Mouse (Mus musculus): ENCODE data around the gene Slfn4. TPM values are rescaled to one million over a fixed set of nuclear protein-coding genes. Genes with fewer than 3 reads are reported as not detected.
"Not testable (repeated sequence)": the region's sequence is repeated elsewhere in the genome, so short reads cannot be mapped to it uniquely, and the experiment has no call there.

The Slfn4 gene
- polyA plus RNA-seq, 1 experiment from 2014 or later: 0.88 TPM

- Histone ChIP-seq H3K4me3 (replicated peaks) (peak overlapping the region; percentile 70), H3K9ac (peak overlapping the region; percentile 69), H3K4me1 (replicated peaks) (peaks cover 30% of the 10 kb centered on the region), H3K36me3 (replicated peaks) (peaks cover 36% of the 10 kb centered on the region), H3K27ac (replicated peaks) (peak overlapping the region; percentile 82), H3K9me3 (replicated peaks) (no peaks in the 10 kb centered on the region), H3K4me2 (peak overlapping the region; percentile 78), H3K27me3 (no peaks in the 10 kb centered on the region)
- 19% methylated on average over 9 of the region's 9 CpGs for WGBS (ENCODE audit: insufficient replicate concordance)
- peak; percentile 89 for ATAC-seq (ENCODE audit: insufficient read depth)
Measured at GRCm38 (mm10) chr11:83224217-83224616, 49.2 kb downstream of the Slfn4 start.

- WGBS (ENCODE audit: insufficient replicate concordance): 17% methylated on average over 3 of the region's 3 CpGs
- ATAC-seq (ENCODE audit: insufficient read depth): peak; percentile 46
- Histone ChIP-seq H3K9ac (peak overlapping the region; percentile 69), H3K4me2 (peak overlapping the region; percentile 78), H3K36me3 (replicated peaks) (peaks cover 38% of the 10 kb centered on the region), H3K4me1 (replicated peaks) (peaks cover 34% of the 10 kb centered on the region), H3K27me3 (no peaks in the 10 kb centered on the region), H3K4me3 (replicated peaks) (peak overlapping the region; percentile 70), H3K9me3 (replicated peaks) (no peaks in the 10 kb centered on the region), H3K27ac (replicated peaks) (peak overlapping the region; percentile 82)
Measured at GRCm38 (mm10) chr11:83224750-83225149, 49.8 kb downstream of the Slfn4 start.

- peak overlapping the region; percentile 70 for H3K4me3 ChIP-seq (replicated peaks)
- H3K27ac ChIP-seq (replicated peaks): peak overlapping the region; percentile 82
- H3K36me3 ChIP-seq (replicated peaks): peaks cover 38% of the 10 kb centered on the region
- ATAC-seq (ENCODE audit: insufficient read depth): no peak
- 67% methylated on average over 9 of the region's 9 CpGs for WGBS (ENCODE audit: insufficient replicate concordance)
- H3K9ac ChIP-seq: peak overlapping the region; percentile 69
- no peaks in the 10 kb centered on the region for H3K9me3 ChIP-seq (replicated peaks)
- H3K4me2 ChIP-seq: peak overlapping the region; percentile 78
- no peaks in the 10 kb centered on the region for H3K27me3 ChIP-seq
- H3K4me1 ChIP-seq (replicated peaks): peaks cover 36% of the 10 kb centered on the region
Measured at GRCm38 (mm10) chr11:83225371-83225960, 50.5 kb downstream of the Slfn4 start.

GRCm38 (mm10) chr11:83227926-83228723 is 53.1 kb downstream of the Slfn4 start:
- WGBS (ENCODE audit: insufficient replicate concordance): 81% methylated on average over 7 of the region's 7 CpGs
- H3K4me2 ChIP-seq: no peak overlapping the region
- 0 out of 2 replicates have a peak overlapping the region, but pooled peaks have one; percentile 46 for H3K27ac ChIP-seq (replicated peaks)
- no peak overlapping the region for H3K9ac ChIP-seq
- H3K4me1 ChIP-seq (replicated peaks): peaks cover 45% of the 10 kb centered on the region
- no peak overlapping the region for H3K4me3 ChIP-seq (replicated peaks)
- no peak for ATAC-seq (ENCODE audit: insufficient read depth)
- H3K27me3 ChIP-seq: no peaks in the 10 kb centered on the region
- peaks cover 38% of the 10 kb centered on the region for H3K36me3 ChIP-seq (replicated peaks)
- no peaks in the 10 kb centered on the region for H3K9me3 ChIP-seq (replicated peaks)

- no peak overlapping the region for H3K4me2 ChIP-seq
- H3K4me1 ChIP-seq (replicated peaks): peaks cover 50% of the 10 kb centered on the region
- H3K4me3 ChIP-seq (replicated peaks): no peak overlapping the region
- H3K9ac ChIP-seq: no peak overlapping the region
- H3K9me3 ChIP-seq (replicated peaks): no peaks in the 10 kb centered on the region
- peaks cover 29% of the 10 kb centered on the region for H3K36me3 ChIP-seq (replicated peaks)
- peak; percentile 76 for ATAC-seq (ENCODE audit: insufficient read depth)
- 37% methylated on average over 3 of the region's 3 CpGs for WGBS (ENCODE audit: insufficient replicate concordance)
- H3K27ac ChIP-seq (replicated peaks): peak overlapping the region; percentile 63
- no peaks in the 10 kb centered on the region for H3K27me3 ChIP-seq
Measured at GRCm38 (mm10) chr11:83230966-83231365, 56.0 kb downstream of the Slfn4 start.

GRCm38 (mm10) chr11:83233621-83234020 is 58.6 kb downstream of the Slfn4 start:
- H3K9me3 ChIP-seq (replicated peaks); H3K36me3 ChIP-seq (replicated peaks); H3K4me3 ChIP-seq (replicated peaks); H3K27me3 ChIP-seq; H3K9ac ChIP-seq: not testable (repeated sequence)
- 26% methylated on average over 5 of the region's 5 CpGs for WGBS (ENCODE audit: insufficient replicate concordance)
- ATAC-seq (ENCODE audit: insufficient read depth): peak; percentile 70; the same call in 1 of the 2 replicates
- peak overlapping the region; percentile 88 for H3K27ac ChIP-seq (replicated peaks)
- H3K4me2 ChIP-seq: peak overlapping the region; percentile 35
- peaks cover 52% of the 10 kb centered on the region for H3K4me1 ChIP-seq (replicated peaks)

- H3K9ac ChIP-seq; H3K9me3 ChIP-seq (replicated peaks); H3K4me2 ChIP-seq; H3K27me3 ChIP-seq: not testable (repeated sequence)
- Histone ChIP-seq H3K27ac (replicated peaks) (0 out of 2 replicates have a peak overlapping the region, but pooled peaks have one; percentile 14), H3K36me3 (replicated peaks) (peaks cover 10% of the 10 kb centered on the region; the same call in 1 of the 2 replicates), H3K4me3 (replicated peaks) (peak overlapping the region; percentile 15), H3K4me1 (replicated peaks) (peaks cover 34% of the 10 kb centered on the region)
- peak; percentile 12; the same call in 1 of the 2 replicates for ATAC-seq (ENCODE audit: insufficient read depth)
- 68% methylated on average over 9 of the region's 9 CpGs for WGBS (ENCODE audit: insufficient replicate concordance)
Measured at GRCm38 (mm10) chr11:83237390-83237789, 62.4 kb downstream of the Slfn4 start.

- H3K27ac ChIP-seq (replicated peaks): peak overlapping the region; percentile 57
- 0 out of 2 replicates have a peak overlapping the region, but pooled peaks have one; percentile 8 for H3K4me2 ChIP-seq
- peaks cover 29% of the 10 kb centered on the region for H3K4me1 ChIP-seq (replicated peaks)
- H3K36me3 ChIP-seq (replicated peaks): peaks cover 17% of the 10 kb centered on the region; the same call in 1 of the 2 replicates
- no peak overlapping the region for H3K9ac ChIP-seq
- WGBS (ENCODE audit: insufficient replicate concordance): 64% methylated on average over 2 of the region's 2 CpGs
- H3K27me3 ChIP-seq: no peaks in the 10 kb centered on the region
- H3K9me3 ChIP-seq (replicated peaks): no peaks in the 10 kb centered on the region
- H3K4me3 ChIP-seq (replicated peaks): no peak overlapping the region
- ATAC-seq (ENCODE audit: insufficient read depth): peak; percentile 70
Measured at GRCm38 (mm10) chr11:83238389-83238788, 63.4 kb downstream of the Slfn4 start.

- Histone ChIP-seq H3K36me3 (replicated peaks) (peaks cover 27% of the 10 kb centered on the region), H3K4me1 (replicated peaks) (peaks cover 20% of the 10 kb centered on the region), H3K4me2 (no peak overlapping the region), H3K27ac (replicated peaks) (no peak overlapping the region), H3K9ac (no peak overlapping the region), H3K27me3 (no peaks in the 10 kb centered on the region), H3K9me3 (replicated peaks) (no peaks in the 10 kb centered on the region), H3K4me3 (replicated peaks) (no peak overlapping the region)
- no peak for ATAC-seq (ENCODE audit: insufficient read depth)
- WGBS (ENCODE audit: insufficient replicate concordance): 37% methylated on average over 2 of the region's 2 CpGs
Measured at GRCm38 (mm10) chr11:83239811-83240210, 64.8 kb downstream of the Slfn4 start.

All from liver, embryonic 15.5 days (tissue).